Comparison of ENCODE assay signal across 13 mouse cellular contexts in genomic region chr11:79670411-79670945, GRCm38 (mm10).
DNase-seq lines count a peak whose midpoint lies in the region; ATAC-seq and TF ChIP-seq lines count a peak whose summit lies in the region.
"Had no signal": no experiment of that assay in that cellular context is flagged by ENCODE, and none has a peak within 500 bp of the region (broad histone marks: within the 10 kb centered on the region; RNA-seq: fewer than 3 reads in every experiment).

No protein-coding gene starts in this region.

- intact Hi-C loops in gastrocnemius, adult 2 months (cut with DNase I), result no loop called here

- H3K36me3 ChIP-seq in midbrain, embryonic 14.5 days (ENCODE audit: control insufficient read depth, insufficient read depth, low read length), result no peaks in the 10 kb centered on the region
- H3K36me3 ChIP-seq in midbrain, postnatal 0 days (ENCODE audit: insufficient read depth, low read length), result peaks cover 4% of the 10 kb centered on the region; the same call in 1 of the 2 replicates
- H3K36me3 ChIP-seq in intestine, embryonic 16.5 days (ENCODE audit: control insufficient read depth, insufficient read depth, low read length), result no peaks in the 10 kb centered on the region
- H3K36me3 ChIP-seq in lung, postnatal 0 days (ENCODE audit: insufficient read depth, low read length), result no peaks in the 10 kb centered on the region
- H3K36me3 ChIP-seq: midbrain, embryonic 12.5 days had no signal

- no peak for ATAC-seq in midbrain, embryonic 14.5 days (ENCODE audit: low FRiP score, low TSS enrichment)
- no peak for ATAC-seq in midbrain, postnatal 0 days (ENCODE audit: low FRiP score)
- peak; percentile 73 for ATAC-seq in granulocyte monocyte progenitor cell, adult 5-6 weeks (replicated peaks; ENCODE audit: poor library complexity, severe bottlenecking)
- ATAC-seq in intestine, embryonic 16.5 days, result no peak
- ATAC-seq in lung, postnatal 0 days, result no peak

- DNase-seq in gastrocnemius, adult 2 months, result no peak
- DNase-seq in gastrocnemius, postnatal 25 days, result no peak
- DNase-seq in midbrain, embryonic 14.5 days, result no peak
- no peak for DNase-seq in midbrain, postnatal 0 days (ENCODE audit: low spot score)
- peak; percentile 41 for DNase-seq in naive thymus-derived CD4-positive, alpha-beta T cell, adult 2 months (ENCODE audit: low read depth)
- no peak for DNase-seq in lung, postnatal 0 days (ENCODE audit: low spot score)
- DNase-seq: adrenal gland, adult 8-10 months; cerebellum, postnatal 14 days; heart, postnatal 36 days; right cerebral cortex, adult 18-20 months had no signal

- no peak for TF ChIP-seq EP300 in lung, postnatal 0 days (IDR thresholded peaks at IDR 0.05)

- no peaks in the 10 kb centered on the region for H3K9me3 ChIP-seq in midbrain, embryonic 14.5 days (ENCODE audit: control insufficient read depth, low read length)
- H3K9me3 ChIP-seq in midbrain, postnatal 0 days (ENCODE audit: low read length), result no peaks in the 10 kb centered on the region
- H3K9me3 ChIP-seq in intestine, embryonic 16.5 days (ENCODE audit: control insufficient read depth, low read length), result no peaks in the 10 kb centered on the region
- no peaks in the 10 kb centered on the region for H3K9me3 ChIP-seq in lung, postnatal 0 days (ENCODE audit: low read length)
- H3K9me3 ChIP-seq: midbrain, embryonic 12.5 days had no signal

- no peak overlapping the region for H3K4me2 ChIP-seq in midbrain, embryonic 14.5 days (ENCODE audit: low read length)
- no peak overlapping the region for H3K4me2 ChIP-seq in midbrain, postnatal 0 days (ENCODE audit: low read depth, low read length, poor library complexity, severe bottlenecking)
- no peak overlapping the region for H3K4me2 ChIP-seq in intestine, embryonic 16.5 days (ENCODE audit: low read depth, low read length)
- no peak overlapping the region for H3K4me2 ChIP-seq in lung, postnatal 0 days (replicated peaks; ENCODE audit: low read depth, low read length)
- H3K4me2 ChIP-seq: midbrain, embryonic 12.5 days had no signal

- no peak overlapping the region for H3K9ac ChIP-seq in midbrain, embryonic 14.5 days (replicated peaks; ENCODE audit: low read length)
- H3K9ac ChIP-seq in midbrain, postnatal 0 days (replicated peaks; ENCODE audit: low read length, poor library complexity, severe bottlenecking), result no peak overlapping the region
- no peak overlapping the region for H3K9ac ChIP-seq in intestine, embryonic 16.5 days (ENCODE audit: low read depth, low read length)
- H3K9ac ChIP-seq in lung, postnatal 0 days (replicated peaks; ENCODE audit: low read depth), result no peak overlapping the region
- H3K9ac ChIP-seq: midbrain, embryonic 12.5 days had no signal

- no peak for TF ChIP-seq CTCF in gastrocnemius, adult 2 months (IDR thresholded peaks at IDR 0.05)
- no peak for TF ChIP-seq CTCF in midbrain, postnatal 0 days (IDR thresholded peaks at IDR 0.05)
- TF ChIP-seq CTCF in lung, postnatal 0 days (IDR thresholded peaks at IDR 0.05), result no peak

- H3K27ac ChIP-seq in gastrocnemius, adult 2 months, result peak overlapping the region; percentile 38
- peak overlapping the region; percentile 26; the same call in 1 of the 2 replicates for H3K27ac ChIP-seq in midbrain, embryonic 14.5 days (replicated peaks; ENCODE audit: low read depth, low read length)
- no peak overlapping the region for H3K27ac ChIP-seq in midbrain, postnatal 0 days (ENCODE audit: low read depth, low read length)
- H3K27ac ChIP-seq in intestine, embryonic 16.5 days (ENCODE audit: low read length), result no peak overlapping the region
- no peak overlapping the region for H3K27ac ChIP-seq in lung, postnatal 0 days (ENCODE audit: low read length)
- H3K27ac ChIP-seq: midbrain, embryonic 12.5 days had no signal

- no peak overlapping the region for H3K4me3 ChIP-seq in gastrocnemius, adult 2 months
- H3K4me3 ChIP-seq in midbrain, embryonic 14.5 days (replicated peaks; ENCODE audit: low read depth, low read length), result no peak overlapping the region
- H3K4me3 ChIP-seq in midbrain, postnatal 0 days (ENCODE audit: low read depth, low read length), result no peak overlapping the region
- no peak overlapping the region for H3K4me3 ChIP-seq in intestine, embryonic 16.5 days (ENCODE audit: low read length)
- no peak overlapping the region for H3K4me3 ChIP-seq in lung, postnatal 0 days (ENCODE audit: low read depth, low read length)
- H3K4me3 ChIP-seq: midbrain, embryonic 12.5 days had no signal

- peaks cover 10% of the 10 kb centered on the region; the same call in 1 of the 2 replicates for H3K4me1 ChIP-seq in midbrain, embryonic 14.5 days (ENCODE audit: control insufficient read depth, insufficient read depth, low read length)
- H3K4me1 ChIP-seq in midbrain, postnatal 0 days (ENCODE audit: insufficient read depth, low read length), result peaks cover 5% of the 10 kb centered on the region; the same call in 1 of the 2 replicates
- no peaks in the 10 kb centered on the region for H3K4me1 ChIP-seq in intestine, embryonic 16.5 days (ENCODE audit: control insufficient read depth, insufficient read depth, low read length)
- peaks cover 3% of the 10 kb centered on the region; the same call in 1 of the 2 replicates for H3K4me1 ChIP-seq in lung, postnatal 0 days (ENCODE audit: insufficient read depth, low read depth, low read length)

- H3K27me3 ChIP-seq in midbrain, embryonic 14.5 days (ENCODE audit: control insufficient read depth, insufficient read depth, low read length), result no peaks in the 10 kb centered on the region
- H3K27me3 ChIP-seq in midbrain, postnatal 0 days (ENCODE audit: insufficient read depth, low read length), result no peaks in the 10 kb centered on the region
- H3K27me3 ChIP-seq in intestine, embryonic 16.5 days (replicated peaks; ENCODE audit: control insufficient read depth, insufficient read depth, low read length), result no peaks in the 10 kb centered on the region
- no peaks in the 10 kb centered on the region for H3K27me3 ChIP-seq in lung, postnatal 0 days (replicated peaks; ENCODE audit: insufficient read depth, low read length)
- H3K27me3 ChIP-seq: midbrain, embryonic 12.5 days had no signal

- WGBS in midbrain, embryonic 14.5 days, result 77% methylated on average over 7 of the region's 7 CpGs
- 65% methylated on average over 7 of the region's 7 CpGs for WGBS in midbrain, postnatal 0 days
- 63% methylated on average over 7 of the region's 7 CpGs for WGBS in intestine, embryonic 16.5 days
- WGBS in lung, postnatal 0 days, result 64% methylated on average over 7 of the region's 7 CpGs

Comparison
In these comparisons a context has a peak if more than half of its experiments do, and no peak if none do; other contexts are left out.
1. H3K27ac ChIP-seq: peak in gastrocnemius, adult 2 months (single experiment) and midbrain, embryonic 14.5 days (single experiment); none in midbrain, postnatal 0 days (single experiment), intestine, embryonic 16.5 days (single experiment) and lung, postnatal 0 days (single experiment).